Mouse (Mus musculus) CH12.LX (cell line): ENCODE measurements at regions not wholly inside any gene's neighbourhood (a gene's known extent, or its start where the extent isn't known, plus 50 kb on each side); places are given as distances from the start of the nearest gene placed in this dataset.

Experiments used
- DNase-seq: peaks from one replicate; pipeline ENCODE4 v3.0.0-alpha.2; 2013; ENCODE audit errors: extremely low read depth
- H3K27ac ChIP-seq: 2 replicates; pipeline ENCODE4 v1.5.1; 2012; ENCODE audit warnings: low read depth, mild to moderate bottlenecking, control low read depth, moderate library complexity; ENCODE audit not compliant: insufficient read depth
- H3K27me3 ChIP-seq: replicated peaks from 2 replicates; pipeline ENCODE3; 2012; ENCODE audit warnings: inconsistent platforms
- H3K36me3 ChIP-seq, 2 experiments: replicated peaks in 1 of 2; 2 replicates each; pipeline versions ENCODE3 to v1.6.1; 2012; ENCODE audit warnings: inconsistent platforms in 1 of 2, low read length in 1 of 2, mild to moderate bottlenecking in 1 of 2, mixed read lengths in 1 of 2, moderate library complexity in 1 of 2; ENCODE audit not compliant: control insufficient read depth in 1 of 2, insufficient read depth in 1 of 2
- H3K4me1 ChIP-seq, 2 experiments: 2 replicates each; pipeline ENCODE4 v1.6.1; 2012; ENCODE audit warnings: inconsistent platforms in 1 of 2, moderate library complexity in 1 of 2; ENCODE audit not compliant: insufficient read depth in 2 of 2, control insufficient read depth in 1 of 2
- H3K4me2 ChIP-seq: 2 replicates; pipeline ENCODE4 v1.6.1; 2012; ENCODE audit warnings: low read depth, mild to moderate bottlenecking, control low read depth; ENCODE audit not compliant: poor library complexity, insufficient read depth, severe bottlenecking
- H3K4me3 ChIP-seq, 3 experiments: fragments of 150-350 bp in 1 of 3; sonication (generic) in 1 of 3; replicated peaks in 1 of 3; 2 replicates each; pipeline versions ENCODE3 to v1.5.1; 2011 to 2012; ENCODE audit warnings: low read depth in 2 of 3, low read length in 2 of 3, mild to moderate bottlenecking in 2 of 3, moderate library complexity in 2 of 3, control low read depth in 1 of 3, improper control_type of control experiment in 1 of 3, inconsistent platforms in 1 of 3, mixed read lengths in 1 of 3; ENCODE audit not compliant: poor library complexity in 1 of 3
- H3K79me2 ChIP-seq: replicated peaks from 2 replicates; pipeline ENCODE4 v1.6.1; 2012; ENCODE audit warnings: mild to moderate bottlenecking, moderate library complexity; ENCODE audit not compliant: control insufficient read depth, poor library complexity, insufficient read depth, severe bottlenecking; ENCODE audit errors: extremely low read depth
- H3K9ac ChIP-seq: 2 replicates; pipeline ENCODE4 v1.6.1; 2012; ENCODE audit warnings: low read depth, mild to moderate bottlenecking, control low read depth, moderate library complexity; ENCODE audit not compliant: insufficient read depth
- H3K9me3 ChIP-seq: replicated peaks from 2 replicates; pipeline ENCODE3; 2012; ENCODE audit warnings: low read length, inconsistent platforms, mixed read lengths
- BHLHE40 ChIP-seq: IDR thresholded peaks from 2 replicates; pipeline ENCODE4 v1.6.1; 2011; ENCODE audit warnings: mild to moderate bottlenecking, low read depth, low read length, improper control_type of control experiment
- CHD1 ChIP-seq: IDR thresholded peaks from 2 replicates; pipeline ENCODE4 v1.6.1; 2012; ENCODE audit warnings: low read depth, low read length, improper control_type of control experiment, inconsistent platforms
- CHD2 ChIP-seq: IDR thresholded peaks from 2 replicates; pipeline ENCODE4 v1.6.1; 2011; ENCODE audit warnings: low read length, improper control_type of control experiment
- CTCF ChIP-seq, 2 experiments: IDR thresholded peaks in 1 of 2; conservative IDR thresholded peaks in 1 of 2; 2 replicates each; pipeline ENCODE4 v1.5.1; 2011 to 2012; ENCODE audit warnings: low read depth in 2 of 2, low read length in 2 of 2, improper control_type of control experiment in 1 of 2, inconsistent platforms in 1 of 2, mild to moderate bottlenecking in 1 of 2, moderate library complexity in 1 of 2
- E2F4 ChIP-seq: IDR thresholded peaks from 2 replicates; pipeline ENCODE4 v1.6.1; 2011; ENCODE audit warnings: low read depth, low read length, improper control_type of control experiment; ENCODE audit not compliant: insufficient replicate concordance
- ELF1 ChIP-seq: IDR thresholded peaks from 2 replicates; pipeline ENCODE4 v1.6.1; 2014; ENCODE audit warnings: low read depth, mild to moderate bottlenecking, inconsistent platforms, low read length, improper control_type of control experiment
- EP300 ChIP-seq: IDR thresholded peaks from 2 replicates; pipeline ENCODE4 v1.6.1; 2011; ENCODE audit warnings: low read length, improper control_type of control experiment
- ETS1 ChIP-seq: conservative IDR thresholded peaks from 2 replicates; pipeline ENCODE4 v1.6.1; 2012; ENCODE audit warnings: low read depth, mild to moderate bottlenecking, inconsistent platforms, low read length, improper control_type of control experiment, moderate library complexity
- GABPA ChIP-seq: IDR thresholded peaks from 2 replicates; pipeline ENCODE4 v1.6.1; 2012; ENCODE audit warnings: low read depth, low read length, improper control_type of control experiment, inconsistent platforms; ENCODE audit not compliant: insufficient replicate concordance
- HCFC1 ChIP-seq: IDR thresholded peaks from 2 replicates; pipeline ENCODE4 v1.6.1; 2012; ENCODE audit warnings: low read depth, mild to moderate bottlenecking, inconsistent platforms, low read length, improper control_type of control experiment
- IRF4 ChIP-seq: IDR thresholded peaks from 2 replicates; pipeline ENCODE4 v1.6.1; 2014; ENCODE audit warnings: low read depth, mild to moderate bottlenecking, inconsistent platforms, low read length, improper control_type of control experiment
- JUN ChIP-seq: IDR thresholded peaks from 2 replicates; pipeline ENCODE4 v1.6.1; 2011; ENCODE audit warnings: low read depth, mild to moderate bottlenecking, low read length, improper control_type of control experiment, moderate library complexity; ENCODE audit not compliant: insufficient read depth
- JUND ChIP-seq: conservative IDR thresholded peaks from 2 replicates; pipeline ENCODE4 v1.6.1; 2011; ENCODE audit warnings: low read depth, low read length, improper control_type of control experiment
- KAT2A ChIP-seq: IDR thresholded peaks from 2 replicates; pipeline ENCODE4 v1.6.1; 2012; ENCODE audit warnings: low read length, improper control_type of control experiment, inconsistent platforms; ENCODE audit not compliant: insufficient replicate concordance
- MAFK ChIP-seq: IDR thresholded peaks from 2 replicates; pipeline ENCODE4 v1.6.1; 2011; ENCODE audit warnings: low read length, improper control_type of control experiment; ENCODE audit not compliant: insufficient replicate concordance
- MAX ChIP-seq: IDR thresholded peaks from 2 replicates; pipeline ENCODE4 v1.6.1; 2011; ENCODE audit warnings: low read length, improper control_type of control experiment
- MAZ ChIP-seq: IDR thresholded peaks from 2 replicates; pipeline ENCODE4 v1.6.1; 2012; ENCODE audit warnings: low read depth, mild to moderate bottlenecking, inconsistent platforms, low read length, improper control_type of control experiment, moderate library complexity
- MEF2A ChIP-seq: IDR thresholded peaks from 2 replicates; pipeline ENCODE4 v1.6.1; 2014; ENCODE audit warnings: low read depth, mild to moderate bottlenecking, inconsistent platforms, low read length, improper control_type of control experiment, borderline replicate concordance
- MXI1 ChIP-seq: IDR thresholded peaks from 2 replicates; pipeline ENCODE4 v1.6.1; 2011; ENCODE audit warnings: mild to moderate bottlenecking, low read depth, low read length, improper control_type of control experiment
- MYC ChIP-seq: IDR thresholded peaks from 2 replicates; pipeline ENCODE4 v1.6.1; 2011; ENCODE audit warnings: low read depth, mild to moderate bottlenecking, improper control_type of control experiment, low read length
- NELFE ChIP-seq: IDR thresholded peaks from 2 replicates; pipeline ENCODE4 v1.6.1; 2011; ENCODE audit warnings: low read depth, low read length, improper control_type of control experiment
- NRF1 ChIP-seq: IDR thresholded peaks from 2 replicates; pipeline ENCODE4 v1.6.1; 2014; ENCODE audit warnings: low read depth, mild to moderate bottlenecking, inconsistent platforms, low read length, improper control_type of control experiment, moderate library complexity
- PAX5 ChIP-seq: IDR thresholded peaks from 2 replicates; pipeline ENCODE4 v1.6.1; 2012; ENCODE audit warnings: low read length, inconsistent platforms, mixed read lengths
- POLR2A ChIP-seq: IDR thresholded peaks from 2 replicates; pipeline ENCODE4 v1.6.1; 2011; ENCODE audit warnings: low read depth, mild to moderate bottlenecking, improper control_type of control experiment, low read length
- POLR2AphosphoS2 ChIP-seq: IDR thresholded peaks from 2 replicates; pipeline ENCODE4 v1.6.1; 2011; ENCODE audit warnings: low read depth, low read length, improper control_type of control experiment
- RAD21 ChIP-seq: IDR thresholded peaks from 2 replicates; pipeline ENCODE4 v1.6.1; 2011; ENCODE audit warnings: low read depth, mild to moderate bottlenecking, low read length, improper control_type of control experiment, moderate library complexity
- RCOR1 ChIP-seq: conservative IDR thresholded peaks from 2 replicates; pipeline ENCODE4 v1.6.1; 2012; ENCODE audit warnings: low read depth, mild to moderate bottlenecking, inconsistent platforms, low read length, improper control_type of control experiment
- SIN3A ChIP-seq: IDR thresholded peaks from 2 replicates; pipeline ENCODE4 v1.6.1; 2012; ENCODE audit warnings: low read length, improper control_type of control experiment, inconsistent platforms
- SMC3 ChIP-seq: IDR thresholded peaks from 2 replicates; pipeline ENCODE4 v1.6.1; 2011; ENCODE audit warnings: low read depth, low read length, improper control_type of control experiment
- TBP ChIP-seq: conservative IDR thresholded peaks from 2 replicates; pipeline ENCODE4 v1.6.1; 2011; ENCODE audit warnings: low read depth, low read length, improper control_type of control experiment
- TCF12 ChIP-seq: IDR thresholded peaks from 2 replicates; pipeline ENCODE4 v1.6.1; 2014; ENCODE audit warnings: low read depth, mild to moderate bottlenecking, inconsistent platforms, low read length, improper control_type of control experiment
- UBTF ChIP-seq: IDR thresholded peaks from 2 replicates; pipeline ENCODE4 v1.6.1; 2012; ENCODE audit warnings: low read depth, mild to moderate bottlenecking, inconsistent platforms, low read length, improper control_type of control experiment, moderate library complexity
- USF1 ChIP-seq: IDR thresholded peaks from 2 replicates; pipeline ENCODE4 v1.6.1; 2014; ENCODE audit warnings: low read depth, mild to moderate bottlenecking, inconsistent platforms, low read length, improper control_type of control experiment
- USF2 ChIP-seq: conservative IDR thresholded peaks from 2 replicates; pipeline ENCODE4 v1.6.1; 2011; ENCODE audit warnings: low read depth, low read length, improper control_type of control experiment
- ZC3H11A ChIP-seq: IDR thresholded peaks from 2 replicates; pipeline ENCODE4 v1.6.1; 2012; ENCODE audit warnings: low read depth, mild to moderate bottlenecking, inconsistent platforms, low read length, improper control_type of control experiment
- ZKSCAN1 ChIP-seq: IDR thresholded peaks from 2 replicates; pipeline ENCODE4 v1.6.1; 2012; ENCODE audit warnings: low read depth, inconsistent platforms, low read length, improper control_type of control experiment, borderline replicate concordance
- ZMIZ1 ChIP-seq: IDR thresholded peaks from 2 replicates; pipeline ENCODE4 v1.6.1; 2012; ENCODE audit warnings: low read depth, mild to moderate bottlenecking, inconsistent platforms, low read length, improper control_type of control experiment
- ZNF384 ChIP-seq: IDR thresholded peaks from 2 replicates; pipeline ENCODE4 v1.6.1; 2012; ENCODE audit warnings: low read depth, low read length, improper control_type of control experiment, inconsistent platforms
- dilution Hi-C: fragments of 300-500 bp; cut with MboI; formaldehyde crosslinking; loops from 2 replicates; pipeline ENCODE4 v1.14.3; 2020; ENCODE audit warnings: low sequenced_read_pairs; ENCODE audit not compliant: extremely low pct_unique_long_range_greater_than_20kb, extremely low pct_ligation_motif_present
- in situ Hi-C: fragments of 300-500 bp; cut with MboI; formaldehyde crosslinking; loops from 3 replicates; pipeline ENCODE4 v1.14.3; 2019; ENCODE audit warnings: low sequenced_read_pairs, low pct_ligation_motif_present, low pct_unique_long_range_greater_than_20kb, mixed read lengths

DNA sequence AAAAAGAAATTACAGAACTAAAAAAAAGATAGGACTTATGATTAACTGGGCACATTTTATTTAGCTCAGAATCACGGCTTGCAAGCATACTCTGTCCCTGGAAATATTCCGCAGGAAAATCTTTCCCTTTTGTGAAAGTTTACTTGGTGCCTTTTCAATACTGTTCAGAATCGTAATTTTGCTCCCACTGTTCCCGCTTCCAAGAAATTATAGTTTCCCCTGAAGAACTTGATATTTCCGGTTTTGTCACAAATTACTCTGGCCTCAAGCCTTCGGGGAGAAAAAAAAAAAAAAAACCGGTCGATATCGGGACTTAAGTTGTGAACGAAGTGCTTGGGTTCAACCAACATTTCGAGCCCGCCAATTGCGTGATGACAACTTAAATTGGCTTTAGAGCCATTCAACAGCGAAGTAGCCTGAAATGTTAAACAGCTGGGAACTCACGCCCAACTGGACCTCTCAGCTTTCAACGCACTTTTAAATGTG is 84.4 kb upstream of the Commd3 start:
- H3K4me1 ChIP-seq = peaks cover 0 to 19% of the 10 kb centered on the region in 2 experiments; a peak in 2 of 4 replicates
- in situ Hi-C loops = no loop called here
- 0 out of 2 replicates have a peak, but pooled peaks have one; percentile 76 for TF ChIP-seq CHD1
- no peak for TF ChIP-seq MAFK
- no peak for TF ChIP-seq TCF12
- TF ChIP-seq TBP = 0 out of 2 replicates have a peak, but pooled peaks have one; percentile 16
- TF ChIP-seq NRF1 = 0 out of 2 replicates have a peak, but pooled peaks have one; percentile 7
- peak; percentile 17; the same call in 1 of the 2 replicates for TF ChIP-seq ETS1
- TF ChIP-seq USF1 = no peak
- TF ChIP-seq ELF1 = peak; percentile 21; the same call in 1 of the 2 replicates
- TF ChIP-seq KAT2A = no peak
- peak; percentile 93 for TF ChIP-seq ZNF384
- TF ChIP-seq USF2 = no peak
- TF ChIP-seq RCOR1 = no peak
- no peak for TF ChIP-seq SMC3
- no peak for TF ChIP-seq NELFE
- no peak; the same call in 1 of the 2 replicates for TF ChIP-seq MXI1
- TF ChIP-seq BHLHE40 = no peak
- TF ChIP-seq MAX = no peak; the same call in 1 of the 2 replicates
- no peak for TF ChIP-seq MYC
- no peak for TF ChIP-seq CHD2
- no peak for TF ChIP-seq EP300
- TF ChIP-seq MAZ = 0 out of 2 replicates have a peak, but pooled peaks have one; percentile 23
- no peak for TF ChIP-seq POLR2A
- no peak for TF ChIP-seq CTCF (conservative IDR thresholded peaks at IDR 0.05 in 1 of 2, IDR thresholded peaks at IDR 0.05 in 1 of 2; ENCODE audit: low read depth in 2 of 2, low read length in 2 of 2)
- no peak for TF ChIP-seq PAX5
- TF ChIP-seq E2F4 = peak; percentile 51; the same call in 1 of the 2 replicates
- no peak for TF ChIP-seq HCFC1
- 0 out of 2 replicates have a peak, but pooled peaks have one; percentile 30 for TF ChIP-seq MEF2A
- TF ChIP-seq ZC3H11A = no peak
- TF ChIP-seq ZMIZ1 = no peak
- no peak for TF ChIP-seq IRF4
- no peak for TF ChIP-seq UBTF
- TF ChIP-seq GABPA = no peak
- no peak for TF ChIP-seq ZKSCAN1
- no peak for TF ChIP-seq JUND
- no peak for TF ChIP-seq RAD21
- TF ChIP-seq SIN3A = 0 out of 2 replicates have a peak, but pooled peaks have one; percentile 12
- no peak for TF ChIP-seq JUN
- TF ChIP-seq POLR2AphosphoS2 = no peak
- TF ChIP-seq, all 38 proteins: peak for 10
- H3K4me3 ChIP-seq = peak overlapping the region; percentile 63 to 89 (median 65)
- H3K9me3 ChIP-seq = no peaks in the 10 kb centered on the region
- H3K27ac ChIP-seq = no peak overlapping the region
- dilution Hi-C loops = no loop called here
- no peaks in the 10 kb centered on the region for H3K36me3 ChIP-seq
- H3K79me2 ChIP-seq = no peaks in the 10 kb centered on the region
- peak overlapping the region; percentile 62 for H3K4me2 ChIP-seq
- peak overlapping the region; percentile 95 for H3K9ac ChIP-seq
- peak; percentile 41 for DNase-seq
- no peaks in the 10 kb centered on the region for H3K27me3 ChIP-seq
